Mouse (Mus musculus) myocyte (in vitro differentiated cells): ENCODE data around the gene Cdkn2aipnl.

Source experiments
- MAX ChIP-seq: IDR thresholded peaks from one replicate; pipeline ENCODE4 v1.6.1; 2011; ENCODE audit warnings: low read depth, mild to moderate bottlenecking, control low read depth
- POLR2A ChIP-seq: IDR thresholded peaks from one replicate; pipeline ENCODE4 v1.6.1; 2011; ENCODE audit warnings: low read depth, mild to moderate bottlenecking, control low read depth, moderate library complexity; ENCODE audit not compliant: insufficient read length
- REST ChIP-seq: IDR thresholded peaks from one replicate; pipeline ENCODE4 v1.6.1; 2011; ENCODE audit warnings: mild to moderate bottlenecking, control low read depth, moderate library complexity; ENCODE audit not compliant: insufficient read depth, insufficient read length

- TF ChIP-seq POLR2A = no peak
- TF ChIP-seq MAX = no peak
- no peak for TF ChIP-seq REST
Measured at GRCm38 (mm10) chr11:52018217-52018616, 50.8 kb downstream of the Cdkn2aipnl start.
